Mouse (Mus musculus): ENCODE results near the gene Gsdma.

DNA sequence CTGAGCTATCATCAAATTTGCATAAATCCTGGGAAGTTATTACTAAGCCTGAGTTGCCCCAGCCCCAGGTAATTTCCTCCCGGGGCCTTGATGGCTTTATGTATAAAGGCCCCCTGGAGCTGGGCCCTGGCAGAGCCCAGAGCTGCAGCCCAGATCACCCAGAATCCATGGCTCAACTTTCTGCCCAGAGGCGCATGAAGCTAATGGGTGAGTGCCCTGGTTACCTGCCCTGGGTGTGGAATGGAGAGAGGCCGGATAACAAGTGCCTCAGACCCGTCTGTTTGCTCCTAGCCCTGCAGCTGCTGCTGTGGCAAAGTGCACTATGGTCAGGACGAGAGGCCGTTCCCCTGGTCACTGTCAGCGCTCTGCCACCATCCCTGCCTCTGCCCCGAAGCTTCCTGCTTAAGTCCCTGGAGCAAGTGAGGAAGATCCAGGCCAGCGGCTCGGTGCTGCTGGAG lies 37.1 kb downstream of the Gsdma start, which contains the start of gene Csf3:
- no peak for TF ChIP-seq CTCF (IDR thresholded peaks at IDR 0.05; ENCODE audit: low read depth)
- TF ChIP-seq EP300 (IDR thresholded peaks at IDR 0.05; ENCODE audit: low read depth), result no peak

All from liver, postnatal 0 days (tissue).